Mouse (Mus musculus) brown adipose tissue, adult 24 weeks (tissue): ENCODE measurements around the gene 3300002I08Rik. TPM values are rescaled to one million over a fixed set of nuclear protein-coding genes. Genes with fewer than 3 reads are reported as not detected.
"Not testable (repeated sequence)": the region's sequence is repeated elsewhere in the genome, so short reads cannot be mapped to it uniquely, and the experiment has no call there.

ENCODE experiments used
- H3K27ac ChIP-seq: fragments of 200-500 bp; replicated peaks from 2 replicates; pipeline ENCODE4 v1.5.1; 2012; ENCODE audit warnings: low read depth, mild to moderate bottlenecking, low read length
- H3K4me1 ChIP-seq: fragments of 200-500 bp; 2 replicates; pipeline ENCODE4 v1.6.1; 2012; ENCODE audit warnings: low read length, mixed read lengths; ENCODE audit not compliant: control insufficient read depth, insufficient read depth, insufficient read length
- H3K4me3 ChIP-seq: fragments of 200-500 bp; 2 replicates; pipeline ENCODE4 v1.5.1; 2012; ENCODE audit warnings: low read depth, mild to moderate bottlenecking, low read length, moderate library complexity; ENCODE audit not compliant: insufficient read depth
- polyA plus RNA-seq: library from polyadenylated mRNA; stranded (reverse); fragments of >200 nt; gene quantifications from 2 replicates; pipeline ENCODE4 v1.2.4, GENCODE M21; 2012; ENCODE audit not compliant: missing spikeins, insufficient read depth, insufficient read length

The 3300002I08Rik gene
- polyA plus RNA-seq, result 1.6 TPM in 1 of 2 replicates, not detected in the other

DNA sequence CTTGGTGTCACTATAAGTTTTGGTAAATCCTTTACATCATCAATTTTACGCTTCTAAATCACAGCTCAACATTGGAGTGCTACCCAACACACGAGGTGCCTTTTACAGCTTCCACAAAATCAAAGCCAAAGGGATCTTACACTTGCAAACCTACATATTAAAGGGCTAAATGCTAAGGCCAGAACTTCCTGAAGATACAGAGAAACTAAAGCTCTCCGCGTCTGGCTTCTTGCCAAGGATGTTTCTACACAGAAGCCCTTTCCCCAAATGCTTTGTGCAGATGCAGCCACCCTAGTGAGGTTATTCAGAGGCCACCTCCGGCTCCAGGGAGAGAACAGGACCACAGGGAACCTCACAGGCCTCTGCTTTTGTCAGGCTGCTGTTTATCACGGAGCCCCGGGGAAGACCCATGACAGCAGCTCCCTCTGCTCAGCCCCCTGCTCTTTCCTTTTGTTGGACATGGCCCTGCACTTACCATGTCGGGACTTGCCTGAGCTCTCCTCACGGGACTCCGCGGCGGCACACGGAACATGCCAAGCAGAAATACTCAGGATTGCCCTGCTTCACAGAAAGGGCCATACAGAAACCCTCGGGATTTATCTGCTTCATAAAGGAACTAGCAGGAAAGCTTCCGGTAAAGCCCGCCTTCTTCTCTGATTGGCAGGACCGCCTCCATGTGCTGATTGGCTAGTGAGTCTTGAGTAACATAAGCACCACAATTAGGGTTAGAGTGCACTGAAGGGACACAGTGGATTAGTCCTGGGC, at the start of gene 3300002I08Rik:
TSS of gene 3300002I08Rik (minus strand) at position 653 of the 765 bp plus-strand sequence.
- H3K27ac ChIP-seq, H3K4me1 ChIP-seq: not testable (repeated sequence)
- peak within 1 kb of the TSS; percentile 79 for H3K4me3 ChIP-seq

DNA sequence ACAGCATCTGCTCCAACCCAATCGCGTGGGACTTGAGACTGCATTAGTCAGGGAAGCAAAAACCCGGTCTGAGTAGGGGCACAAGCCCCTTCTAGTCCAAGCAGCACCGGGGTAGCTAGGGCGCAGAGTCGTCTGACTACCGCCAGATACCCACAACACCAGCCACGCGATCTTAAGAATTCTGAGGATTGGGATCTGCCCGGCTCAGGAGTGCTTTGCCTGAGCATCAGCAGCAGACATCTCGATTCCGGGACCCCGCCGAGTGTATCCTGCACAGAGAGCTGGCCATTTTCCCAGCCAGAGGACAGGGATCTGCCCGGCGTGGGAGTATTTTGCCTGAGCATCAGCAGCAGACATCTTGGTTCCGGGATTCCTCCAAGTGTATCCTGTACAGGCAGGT, 49.6 kb upstream of the 3300002I08Rik start:
- H3K27ac ChIP-seq, H3K4me1 ChIP-seq, H3K4me3 ChIP-seq: not testable (repeated sequence)

DNA sequence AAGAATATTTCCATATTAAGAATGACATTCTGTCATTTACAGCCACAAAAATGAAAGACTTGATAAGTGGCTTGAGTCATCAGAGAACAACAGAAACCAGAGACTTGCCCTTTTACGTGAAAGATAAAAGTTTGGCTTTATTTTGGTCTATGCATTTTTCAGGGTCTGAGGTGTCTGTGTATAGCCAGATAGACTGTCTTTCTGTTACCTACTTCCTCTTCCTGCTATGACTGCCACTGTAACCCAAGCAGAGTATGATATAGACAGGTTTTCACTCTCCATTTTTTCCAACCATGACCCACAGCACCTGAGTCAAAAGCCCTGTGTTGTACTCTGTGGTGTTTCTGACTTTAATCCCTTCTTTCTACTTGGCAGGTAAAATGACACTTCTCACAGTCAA, 27.6 kb upstream of the 3300002I08Rik start:
- Histone ChIP-seq H3K4me1 (no peaks in the 10 kb centered on the region), H3K27ac (no peak overlapping the region), H3K4me3 (no peak overlapping the region)

DNA sequence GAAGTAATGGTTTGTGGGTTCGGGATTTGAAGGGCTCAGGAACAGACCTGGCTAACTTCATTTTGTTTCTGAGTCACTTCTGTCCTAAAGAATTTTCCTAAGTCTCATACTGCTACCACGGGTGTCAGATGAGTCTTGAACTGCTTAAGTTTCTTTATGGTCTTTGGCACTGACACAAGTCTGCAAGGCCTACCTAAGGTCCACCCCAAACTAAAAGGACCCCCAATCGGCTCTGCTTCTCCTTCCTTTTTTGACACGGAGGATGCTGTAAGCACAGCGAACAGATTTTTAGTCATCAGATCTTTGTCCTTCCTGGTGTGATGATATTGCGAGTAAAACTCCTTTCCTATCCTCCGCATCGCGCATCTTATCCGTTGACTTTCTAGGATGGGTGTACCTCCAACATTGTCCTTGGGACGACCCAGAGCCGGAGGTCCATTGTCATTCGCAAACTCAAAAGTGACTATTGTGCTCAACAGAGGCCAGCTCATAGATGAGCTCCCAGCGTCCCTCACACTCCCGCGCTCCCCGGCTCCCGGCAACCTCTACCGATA, 23.1 kb upstream of the 3300002I08Rik start:
- not testable (repeated sequence) for H3K27ac ChIP-seq, H3K4me3 ChIP-seq, H3K4me1 ChIP-seq

- H3K4me1 ChIP-seq, result no peaks in the 10 kb centered on the region
- H3K4me3 ChIP-seq, result peak overlapping the region; percentile 79
- H3K27ac ChIP-seq, result no peak overlapping the region; the same call in 1 of the 2 replicates
Observed at GRCm38 (mm10) chr2:150362878-150363229, 289 bp upstream of the 3300002I08Rik start.

DNA sequence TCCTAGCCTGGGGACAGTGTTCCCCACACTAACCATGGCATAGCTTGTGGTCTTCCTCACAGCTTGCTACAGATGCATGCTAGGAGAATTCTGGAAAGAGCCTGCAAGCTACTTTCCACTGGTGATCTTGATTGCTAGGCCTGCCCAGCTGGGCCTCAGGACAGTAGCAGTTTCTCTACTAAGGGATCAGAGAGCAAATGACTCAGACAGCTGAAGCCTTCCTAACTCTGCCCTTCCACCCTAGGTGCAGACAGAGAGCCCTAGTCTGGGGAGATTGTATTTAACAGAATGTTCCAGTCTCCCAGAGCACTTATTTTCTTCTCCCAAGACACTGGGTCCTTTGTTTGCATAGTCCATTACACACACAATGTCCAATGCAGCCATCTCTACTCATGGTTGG, 5.4 kb downstream of the 3300002I08Rik start:
- H3K4me3 ChIP-seq, H3K27ac ChIP-seq, H3K4me1 ChIP-seq: not testable (repeated sequence)

- Histone ChIP-seq H3K4me1 (no peaks in the 10 kb centered on the region), H3K4me3 (no peak within 1 kb of the TSS), H3K27ac (no peak within 1 kb of the TSS)
Observed at GRCm38 (mm10) chr2:150323402-150323801, 39.2 kb downstream of the 3300002I08Rik start, which contains the start of gene Gm10130. Gene Gm10130 (plus strand): TSS chr2:150323702.

- no peak overlapping the region for H3K4me3 ChIP-seq
- H3K27ac ChIP-seq, result no peak overlapping the region
- no peaks in the 10 kb centered on the region for H3K4me1 ChIP-seq
Observed at GRCm38 (mm10) chr2:150318973-150319372, 43.6 kb downstream of the 3300002I08Rik start.

DNA sequence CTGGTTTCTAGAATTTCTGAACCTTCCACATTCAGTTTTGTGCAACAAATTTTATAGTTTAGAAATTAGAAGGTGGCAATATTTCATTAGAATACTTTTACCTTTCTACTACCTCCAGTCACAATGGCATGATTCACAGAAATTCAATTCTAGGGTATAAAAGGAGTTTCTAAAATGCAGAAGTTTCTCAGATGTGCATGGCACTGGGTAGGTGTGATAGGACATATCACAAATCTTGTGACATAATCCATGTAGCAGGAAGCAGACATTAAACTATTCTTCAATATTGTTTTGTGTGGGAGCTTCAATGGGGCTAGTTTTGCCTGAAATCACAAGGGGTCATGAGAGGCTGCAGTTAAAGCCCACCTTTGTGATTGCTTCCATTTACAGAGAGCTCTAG, 46.4 kb downstream of the 3300002I08Rik start:
- no peak overlapping the region for H3K27ac ChIP-seq
- H3K4me3 ChIP-seq, result no peak overlapping the region
- no peaks in the 10 kb centered on the region for H3K4me1 ChIP-seq

DNA sequence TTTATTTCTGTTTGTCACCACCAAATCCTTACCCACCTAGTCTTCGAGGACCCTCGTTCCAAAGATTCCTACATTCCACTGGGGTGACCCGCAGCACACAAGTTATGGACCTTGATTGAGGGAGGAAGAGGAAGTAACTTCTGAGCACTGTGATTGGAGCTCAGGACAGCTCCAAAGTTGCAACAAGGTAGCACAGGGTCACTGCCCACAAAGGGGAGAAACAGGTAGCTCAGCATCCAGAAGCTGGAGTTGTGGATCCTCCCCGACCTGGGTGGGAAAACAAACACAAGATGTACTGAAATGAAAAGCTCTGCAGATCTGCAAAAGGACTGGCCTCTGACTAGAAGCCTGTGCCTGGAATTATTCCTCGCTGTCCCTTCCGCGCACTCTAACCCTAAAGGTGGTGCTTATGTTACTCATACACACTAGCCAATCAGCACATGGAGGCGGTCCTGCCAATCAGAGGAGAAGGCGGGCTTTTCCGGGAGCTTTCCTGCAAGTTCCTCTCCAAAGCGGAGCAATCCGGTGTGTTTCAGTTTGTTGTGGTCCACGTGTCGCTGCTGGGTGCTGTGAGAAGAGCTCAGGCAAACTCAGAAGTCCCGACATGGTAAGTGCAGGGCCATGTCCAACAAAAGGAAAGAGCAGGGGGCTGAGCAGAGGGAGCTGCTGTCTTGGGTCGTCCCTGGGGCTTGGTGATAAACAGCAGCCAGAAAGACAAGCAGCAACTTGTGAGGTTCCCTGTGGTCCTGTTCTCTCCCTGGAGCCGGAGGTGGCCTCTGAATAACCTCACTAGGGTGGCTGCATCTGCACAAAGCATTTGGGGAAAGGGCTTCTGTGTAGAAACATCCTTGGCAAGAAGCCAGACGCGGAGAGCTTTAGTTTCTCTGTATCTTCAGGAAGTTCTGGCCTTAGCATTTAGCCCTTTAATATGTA, 51.3 kb downstream of the 3300002I08Rik start:
- peak overlapping the region; percentile 77 for H3K4me3 ChIP-seq
- H3K27ac ChIP-seq, H3K4me1 ChIP-seq: not testable (repeated sequence)

- H3K4me1 ChIP-seq, result no peaks in the 10 kb centered on the region
- no peak overlapping the region for H3K27ac ChIP-seq
- no peak overlapping the region for H3K4me3 ChIP-seq
Observed at GRCm38 (mm10) chr2:150307183-150307773, 55.3 kb downstream of the 3300002I08Rik start.

- no peak overlapping the region for H3K4me3 ChIP-seq
- no peak overlapping the region for H3K27ac ChIP-seq
Observed at GRCm38 (mm10) chr2:150299096-150299495, 63.5 kb downstream of the 3300002I08Rik start.

GRCm38 (mm10) chr2:150293669-150294068, 68.9 kb downstream of the 3300002I08Rik start:
- Histone ChIP-seq H3K27ac (no peak overlapping the region), H3K4me3 (no peak overlapping the region), H3K4me1 (no peaks in the 10 kb centered on the region)

More at GRCm38 (mm10) chr2:150299096-150299495, 63.5 kb downstream of the 3300002I08Rik start:
- no peaks in the 10 kb centered on the region for H3K4me1 ChIP-seq
